Mouse (Mus musculus): ENCODE results near the gene Gata2. TPM values are rescaled to one million over a fixed set of nuclear protein-coding genes. Genes with fewer than 3 reads are reported as not detected.
"Not testable (repeated sequence)": the region's sequence is repeated elsewhere in the genome, so short reads cannot be mapped to it uniquely, and the experiment has no call there.

The Gata2 gene
- polyA plus RNA-seq (2012; ENCODE audit: insufficient read depth, insufficient read length, low replicate concordance, missing spikeins), result not detected in 2 replicates

- peaks cover 20% of the 10 kb centered on the region for H3K4me1 ChIP-seq (ENCODE audit: control insufficient read depth, insufficient read depth, low read length)
- WGBS, result 3% methylated on average over 55 of the region's 57 CpGs
- TF ChIP-seq CTCF (IDR thresholded peaks at IDR 0.05; ENCODE audit: insufficient read depth, low read depth, low read length) (no peak), POLR2A (IDR thresholded peaks at IDR 0.05; ENCODE audit: insufficient read depth, low read depth, low read length) (no peak)
- no peak within 1 kb of the TSS for H3K4me3 ChIP-seq (ENCODE audit: insufficient read depth, low read depth, low read length)
- no peak within 1 kb of the TSS for H3K27ac ChIP-seq (ENCODE audit: insufficient read depth, low read depth, low read length)
Measured at GRCm38 (mm10) chr6:88193433-88194052, at the start of gene Gata2. Gene Gata2 (plus strand): TSS chr6:88193891.

GRCm38 (mm10) chr6:88145793-88146192 is 47.9 kb upstream of the Gata2 start:
- Histone ChIP-seq H3K4me1 (ENCODE audit: control insufficient read depth, insufficient read depth, low read length) (peaks cover 12% of the 10 kb centered on the region; the same call in 1 of the 2 replicates), H3K4me3 (ENCODE audit: insufficient read depth, low read depth, low read length) (no peak overlapping the region), H3K27ac (ENCODE audit: insufficient read depth, low read depth, low read length) (no peak overlapping the region)
- TF ChIP-seq POLR2A (IDR thresholded peaks at IDR 0.05; ENCODE audit: insufficient read depth, low read depth, low read length) (no peak), CTCF (IDR thresholded peaks at IDR 0.05; ENCODE audit: insufficient read depth, low read depth, low read length) (no peak)
- WGBS, result 80% methylated on average over 4 of the region's 4 CpGs

DNA sequence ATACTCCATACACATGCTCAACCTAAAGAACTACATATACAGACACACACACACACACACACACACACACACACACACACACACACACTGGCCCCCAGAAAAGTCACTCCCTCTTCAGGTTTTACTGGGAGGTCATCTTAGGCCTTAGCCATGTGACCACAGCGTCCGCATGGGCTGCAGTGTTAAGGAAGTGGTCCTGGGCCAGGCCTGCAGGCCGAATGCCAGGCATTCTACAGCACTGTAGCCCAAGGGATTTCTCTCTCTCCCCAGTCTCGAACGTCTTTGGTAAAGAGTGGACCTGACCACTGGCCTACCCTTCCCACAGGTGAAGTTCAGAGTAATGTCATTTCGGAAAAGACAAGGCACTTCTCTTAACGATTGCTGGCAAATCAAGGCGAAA is 47.1 kb upstream of the Gata2 start:
- 85% methylated on average over 8 of the region's 8 CpGs for WGBS
- Histone ChIP-seq H3K27ac (ENCODE audit: insufficient read depth, low read depth, low read length) (no peak overlapping the region), H3K4me3 (ENCODE audit: insufficient read depth, low read depth, low read length) (no peak overlapping the region), H3K4me1 (ENCODE audit: control insufficient read depth, insufficient read depth, low read length) (peaks cover 12% of the 10 kb centered on the region; the same call in 1 of the 2 replicates)
- no peak for TF ChIP-seq POLR2A (IDR thresholded peaks at IDR 0.05; ENCODE audit: insufficient read depth, low read depth, low read length)
- TF ChIP-seq CTCF (IDR thresholded peaks at IDR 0.05; ENCODE audit: insufficient read depth, low read depth, low read length), result no peak

GRCm38 (mm10) chr6:88147411-88148003 is 46.2 kb upstream of the Gata2 start:
- TF ChIP-seq CTCF (IDR thresholded peaks at IDR 0.05; ENCODE audit: insufficient read depth, low read depth, low read length), result no peak
- no peak for TF ChIP-seq POLR2A (IDR thresholded peaks at IDR 0.05; ENCODE audit: insufficient read depth, low read depth, low read length)
- WGBS, result 38% methylated on average over 16 of the region's 16 CpGs
- H3K27ac ChIP-seq (ENCODE audit: insufficient read depth, low read depth, low read length), result no peak overlapping the region
- H3K4me1 ChIP-seq (ENCODE audit: control insufficient read depth, insufficient read depth, low read length), result peaks cover 12% of the 10 kb centered on the region; the same call in 1 of the 2 replicates
- no peak overlapping the region for H3K4me3 ChIP-seq (ENCODE audit: insufficient read depth, low read depth, low read length)

- 75% methylated on average over 4 of the region's 4 CpGs for WGBS
- H3K4me1 ChIP-seq (ENCODE audit: control insufficient read depth, insufficient read depth, low read length), result peaks cover 8% of the 10 kb centered on the region; the same call in 1 of the 2 replicates
- TF ChIP-seq POLR2A (IDR thresholded peaks at IDR 0.05; ENCODE audit: insufficient read depth, low read depth, low read length), result no peak
- H3K4me3 ChIP-seq (ENCODE audit: insufficient read depth, low read depth, low read length), result no peak overlapping the region
- no peak overlapping the region for H3K27ac ChIP-seq (ENCODE audit: insufficient read depth, low read depth, low read length)
Measured at GRCm38 (mm10) chr6:88151335-88151734, 42.4 kb upstream of the Gata2 start.

DNA sequence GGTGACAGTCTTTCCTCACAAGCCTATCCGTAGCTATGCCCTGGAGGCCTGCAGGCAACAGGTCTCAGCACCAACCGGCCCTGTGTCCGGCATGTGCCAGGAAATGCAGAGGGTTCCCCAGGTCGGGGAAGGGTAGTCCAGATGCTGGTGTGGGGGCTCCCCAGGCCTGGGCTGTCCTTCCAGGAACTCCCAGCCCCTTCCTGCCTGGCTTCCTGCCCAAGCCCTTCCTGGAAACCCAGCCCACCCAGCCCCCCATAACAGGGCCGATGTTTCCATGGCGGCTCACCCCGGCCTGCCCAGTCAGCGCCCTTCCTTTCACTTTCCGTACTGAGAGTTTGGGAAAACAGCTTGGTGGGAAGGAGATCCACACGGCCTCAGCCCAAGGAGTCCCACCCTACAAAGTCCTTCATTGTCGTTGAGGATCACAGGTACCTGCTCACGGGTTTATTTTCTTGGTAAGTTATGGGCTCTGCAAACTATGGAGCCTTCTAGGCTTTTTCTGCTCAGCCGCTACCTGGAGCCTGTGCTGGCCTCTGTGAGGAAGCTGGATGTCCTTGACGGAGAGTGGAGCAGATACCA is 41.5 kb upstream of the Gata2 start:
- Histone ChIP-seq H3K4me3 (ENCODE audit: insufficient read depth, low read depth, low read length) (no peak overlapping the region), H3K27ac (ENCODE audit: insufficient read depth, low read depth, low read length) (no peak overlapping the region), H3K4me1 (ENCODE audit: control insufficient read depth, insufficient read depth, low read length) (peaks cover 7% of the 10 kb centered on the region; the same call in 1 of the 2 replicates)
- TF ChIP-seq POLR2A (IDR thresholded peaks at IDR 0.05; ENCODE audit: insufficient read depth, low read depth, low read length), result no peak
- no peak for TF ChIP-seq CTCF (IDR thresholded peaks at IDR 0.05; ENCODE audit: insufficient read depth, low read depth, low read length)
- WGBS, result 86% methylated on average over 14 of the region's 14 CpGs

DNA sequence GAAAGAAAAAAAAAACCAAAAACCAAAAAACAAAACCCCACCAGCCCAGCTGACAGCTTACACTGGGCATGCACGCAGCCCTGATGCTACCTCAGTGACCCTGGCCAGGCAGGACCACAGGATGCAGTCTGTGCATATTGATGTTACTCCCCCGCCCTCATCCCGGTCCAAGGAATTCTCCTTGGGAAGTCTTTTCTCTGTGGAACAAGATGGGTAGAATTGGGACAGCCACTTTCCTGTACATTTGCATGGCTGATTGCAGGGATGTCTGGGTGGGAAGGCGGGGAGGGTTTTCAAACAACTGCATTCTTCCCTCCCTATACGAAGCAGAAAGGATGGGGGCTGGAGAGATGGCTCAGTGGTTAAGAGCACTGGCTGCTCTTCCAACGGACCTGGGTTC is 40.7 kb upstream of the Gata2 start:
- no peak overlapping the region for H3K4me3 ChIP-seq (ENCODE audit: insufficient read depth, low read depth, low read length)
- no peak for TF ChIP-seq CTCF (IDR thresholded peaks at IDR 0.05; ENCODE audit: insufficient read depth, low read depth, low read length)
- TF ChIP-seq POLR2A (IDR thresholded peaks at IDR 0.05; ENCODE audit: insufficient read depth, low read depth, low read length), result no peak
- no peaks in the 10 kb centered on the region for H3K4me1 ChIP-seq (ENCODE audit: control insufficient read depth, insufficient read depth, low read length)
- 58% methylated on average over 6 of the region's 6 CpGs for WGBS
- no peak overlapping the region for H3K27ac ChIP-seq (ENCODE audit: insufficient read depth, low read depth, low read length)

DNA sequence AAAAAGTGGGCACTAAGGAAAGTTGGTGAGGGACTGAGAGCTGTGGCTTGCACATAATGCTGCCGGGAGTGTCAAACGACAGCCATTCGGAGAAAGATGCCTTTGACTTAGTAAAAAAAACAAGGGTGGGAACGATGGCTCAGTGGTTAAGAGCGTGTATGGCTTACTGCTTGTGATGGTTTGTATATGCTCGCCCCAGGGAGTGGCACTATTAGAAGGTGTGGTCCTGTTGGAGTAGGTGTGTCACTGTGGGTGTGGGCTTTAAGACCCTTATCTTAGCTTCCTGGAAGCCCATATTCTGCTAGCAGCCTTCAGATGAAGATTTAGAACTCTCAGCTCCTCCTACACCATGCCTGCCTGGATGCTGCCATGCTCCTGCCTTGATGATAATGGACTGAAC is 38.1 kb upstream of the Gata2 start:
- H3K4me1 ChIP-seq (ENCODE audit: control insufficient read depth, insufficient read depth, low read length); H3K27ac ChIP-seq (ENCODE audit: insufficient read depth, low read depth, low read length); H3K4me3 ChIP-seq (ENCODE audit: insufficient read depth, low read depth, low read length): not testable (repeated sequence)
- 94% methylated on average over 6 of the region's 6 CpGs for WGBS

DNA sequence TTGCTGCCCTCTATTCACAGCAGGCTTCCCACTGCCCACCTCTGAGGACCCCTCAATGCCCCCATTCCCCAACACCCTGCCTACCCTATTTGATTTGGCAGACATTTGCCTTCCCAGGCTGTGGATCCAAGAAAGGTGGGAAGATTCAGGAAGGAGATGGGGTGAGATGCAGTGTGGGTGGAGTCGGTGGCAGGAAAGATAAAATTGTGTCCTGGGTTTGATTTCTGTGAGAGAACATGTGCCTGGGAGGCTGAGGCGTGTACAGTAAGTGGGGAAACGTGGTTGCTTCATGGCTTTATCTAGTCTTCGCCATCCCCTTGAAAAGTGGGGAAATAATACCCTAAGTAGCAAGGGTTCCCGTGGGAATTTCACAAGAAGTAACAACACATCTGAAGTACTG is 34.9 kb upstream of the Gata2 start:
- Histone ChIP-seq H3K4me1 (ENCODE audit: control insufficient read depth, insufficient read depth, low read length) (no peaks in the 10 kb centered on the region), H3K27ac (ENCODE audit: insufficient read depth, low read depth, low read length) (no peak overlapping the region), H3K4me3 (ENCODE audit: insufficient read depth, low read depth, low read length) (no peak overlapping the region)
- TF ChIP-seq CTCF (IDR thresholded peaks at IDR 0.05; ENCODE audit: insufficient read depth, low read depth, low read length), result no peak
- TF ChIP-seq POLR2A (IDR thresholded peaks at IDR 0.05; ENCODE audit: insufficient read depth, low read depth, low read length), result no peak
- 87% methylated on average over 5 of the region's 5 CpGs for WGBS

Measured in olfactory bulb, adult 2 months (tissue).